Mouse (Mus musculus) Patski (cell line): Measurements from ENCODE around the gene Chil1. TPM values are rescaled to one million over a fixed set of nuclear protein-coding genes. Genes with fewer than 3 reads are reported as not detected.

Source experiments
- ATAC-seq: fragments of 100-300 bp; one replicate; pipeline ENCODE4 v1.8.0; 2021
- CTCF ChIA-PET: fragments of 350-600 bp; sonication (Branson Sonifier 250); formaldehyde crosslinking; loops from one replicate; lab custom pipeline; 2022; ENCODE audit warnings: inconsistent platforms; lab: Charles Lee
- POLR2A ChIA-PET: fragments of 350-600 bp; sonication (Branson Sonifier 250); formaldehyde crosslinking; loops from one replicate; lab custom pipeline; 2022; ENCODE audit warnings: antibody characterized with exemption, inconsistent platforms; lab: Charles Lee
- DNase-seq: peaks from one replicate; pipeline ENCODE4 v3.0.0-alpha.2; 2011; ENCODE audit warnings: low read depth, low spot score
- H3K27me3 ChIP-seq: fragments of 371-371 bp; one replicate; pipeline ENCODE4 v1.5.1; 2021
- CTCF ChIP-seq: fragments of 100-300 bp; IDR thresholded peaks from one replicate; pipeline ENCODE4 v1.5.1; 2021
- in situ Hi-C: fragments of 300-500 bp; cut with MboI; formaldehyde crosslinking; loops from 3 replicates; pipeline ENCODE4 v1.11.1; 2018; ENCODE audit warnings: low pct_unique_long_range_greater_than_20kb, mixed read lengths
- polyA plus RNA-seq: library from polyadenylated mRNA; unstranded; gene quantifications from one replicate; pipeline ENCODE4 v1.2.3, GENCODE M21; 2021

The Chil1 gene
- polyA plus RNA-seq, 1 experiment from 2014 or later = 1.6 TPM

GRCm38 (mm10) chr1:134193126-134193525 is 11.2 kb downstream of the Chil1 start, which contains the start of gene Mybph:
Gene Mybph, plus strand, starts transcription at chr1:134193448.
- in situ Hi-C loops = no loop called here
- ATAC-seq = no peak
- H3K27me3 ChIP-seq = no peaks in the 10 kb centered on the region
- ChIA-PET POLR2A (interaction anchor here (0.6 kb wide), 1 partner anchor 19 kb away, joined by 5 read pairs; no protein-coding TSS in a partner anchor), CTCF (no interaction called here)
- TF ChIP-seq CTCF = no peak
- DNase-seq = no peak

- ChIA-PET CTCF (no interaction called here), POLR2A (no interaction called here)
- ATAC-seq = no peak
- in situ Hi-C loops = no loop called here
- no peak for TF ChIP-seq CTCF
- no peaks in the 10 kb centered on the region for H3K27me3 ChIP-seq
- no peak for DNase-seq
Measured at GRCm38 (mm10) chr1:134193674-134194197, 11.8 kb downstream of the Chil1 start.

GRCm38 (mm10) chr1:134194298-134195022 is 12.5 kb downstream of the Chil1 start:
- POLR2A ChIA-PET = interaction anchor here (0.6 kb wide), 2 partner anchors 48 to 471 kb away, joined by 3 to 7 read pairs; no protein-coding TSS in a partner anchor

GRCm38 (mm10) chr1:134195117-134195516 is 13.1 kb downstream of the Chil1 start:
- DNase-seq = no peak
- CTCF ChIA-PET = interaction anchor here (1.0 to 1.7 kb wide), 3 partner anchors 38 to 75 kb away, joined by 3 to 4 read pairs (median 3); no protein-coding TSS in a partner anchor
- in situ Hi-C loops = no loop called here
- POLR2A ChIA-PET = interaction anchor here (0.6 kb wide), 2 partner anchors 48 to 472 kb away, joined by 3 to 7 read pairs; no protein-coding TSS in a partner anchor
- no peak for ATAC-seq
- H3K27me3 ChIP-seq = no peaks in the 10 kb centered on the region
- no peak for TF ChIP-seq CTCF

More at GRCm38 (mm10) chr1:134194298-134195022, 12.5 kb downstream of the Chil1 start:
- DNase-seq (no peak), ATAC-seq (no peak)
- CTCF ChIA-PET = interaction anchor here (1.6 to 1.7 kb wide), 2 partner anchors 39 to 74 kb away, joined by 3 read pairs; no protein-coding TSS in a partner anchor
- in situ Hi-C loops = no loop called here
- no peak for TF ChIP-seq CTCF
- no peaks in the 10 kb centered on the region for H3K27me3 ChIP-seq

- in situ Hi-C loops = no loop called here
- ChIA-PET CTCF (interaction anchor here (1.0 to 1.7 kb wide), 3 partner anchors 38 to 75 kb away, joined by 3 to 4 read pairs (median 3); no protein-coding TSS in a partner anchor), POLR2A (interaction anchor here (0.5 kb wide), 1 partner anchor 33 kb away, joined by 6 read pairs; no protein-coding TSS in a partner anchor)
- no peak for ATAC-seq
- no peaks in the 10 kb centered on the region for H3K27me3 ChIP-seq
- no peak for DNase-seq
- TF ChIP-seq CTCF = no peak
Measured at GRCm38 (mm10) chr1:134195571-134195970, 13.6 kb downstream of the Chil1 start.

- no peak for TF ChIP-seq CTCF
- H3K27me3 ChIP-seq = no peaks in the 10 kb centered on the region
- DNase-seq = no peak
- ATAC-seq = no peak
- in situ Hi-C loops = no loop called here
- CTCF ChIA-PET = interaction anchor here (1.0 to 1.7 kb wide), 3 partner anchors 37 to 76 kb away, joined by 3 to 4 read pairs (median 3); no protein-coding TSS in a partner anchor
- POLR2A ChIA-PET = interaction anchor here (0.5 kb wide), 1 partner anchor 33 kb away, joined by 6 read pairs; no protein-coding TSS in a partner anchor
Measured at GRCm38 (mm10) chr1:134195979-134196378, 14.0 kb downstream of the Chil1 start.

GRCm38 (mm10) chr1:134196386-134196785 is 14.4 kb downstream of the Chil1 start:
- CTCF ChIA-PET = no interaction called here
- POLR2A ChIA-PET = no interaction called here
- in situ Hi-C loops = no loop called here
- TF ChIP-seq CTCF = no peak
- H3K27me3 ChIP-seq = no peaks in the 10 kb centered on the region
- DNase-seq = no peak
- ATAC-seq = no peak

GRCm38 (mm10) chr1:134197325-134197982 is 15.5 kb downstream of the Chil1 start:
- no peak for DNase-seq
- no peak for ATAC-seq
- ChIA-PET POLR2A (no interaction called here), CTCF (interaction anchor here (0.9 kb wide), 1 partner anchor 77 kb away, joined by 3 read pairs; no protein-coding TSS in a partner anchor)
- in situ Hi-C loops = no loop called here
- H3K27me3 ChIP-seq = no peaks in the 10 kb centered on the region
- no peak for TF ChIP-seq CTCF

- POLR2A ChIA-PET = no interaction called here
- no peaks in the 10 kb centered on the region for H3K27me3 ChIP-seq
- CTCF ChIA-PET = no interaction called here
- in situ Hi-C loops = no loop called here
- no peak for ATAC-seq
- TF ChIP-seq CTCF = no peak
- DNase-seq = no peak
Measured at GRCm38 (mm10) chr1:134198197-134198995, 16.4 kb downstream of the Chil1 start.
